Mouse (Mus musculus) 416B (cell line): ENCODE results near the gene Sox21.
A peak's percentile ranks its signal among the peaks of the same experiment; 100 is the strongest.

ENCODE experiments used
- DNase-seq: peaks from one replicate; pipeline ENCODE4 v3.0.0; 2011; ENCODE audit warnings: low read depth

The Sox21 gene

DNA sequence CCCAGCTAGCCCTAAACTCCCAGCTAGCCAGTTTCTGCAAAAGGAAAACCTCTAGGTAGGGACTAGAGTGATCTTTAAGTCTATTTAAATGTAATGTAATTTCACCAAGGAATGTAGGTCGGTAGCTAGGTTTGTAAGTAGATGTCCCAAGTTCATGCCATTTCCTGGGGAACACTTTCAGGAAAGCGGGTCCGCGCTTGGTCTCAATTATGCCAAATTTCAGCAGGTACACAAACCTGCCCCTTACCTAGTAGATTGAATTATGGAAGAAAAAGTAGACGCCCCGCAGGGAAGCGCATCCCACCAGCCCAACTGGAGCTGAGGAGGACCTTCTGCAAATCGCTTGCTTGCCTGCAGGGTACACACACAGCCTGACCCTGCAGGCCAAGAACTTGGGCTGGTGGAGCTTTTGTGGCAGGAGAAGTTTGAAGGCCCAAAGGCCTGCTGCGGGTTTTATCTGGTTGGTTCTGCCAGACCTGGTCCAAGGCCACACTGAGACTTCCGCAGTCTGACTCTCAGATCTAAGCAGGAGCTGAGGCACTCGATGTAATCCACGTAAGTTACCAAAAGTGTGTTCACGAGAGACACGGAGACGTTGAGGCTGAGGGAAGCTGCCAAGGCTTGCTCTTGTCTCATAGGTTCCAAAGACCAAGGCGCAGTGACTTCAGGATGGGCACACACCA lies 11.6 kb downstream of the Sox21 start:
- no peak for DNase-seq

DNA sequence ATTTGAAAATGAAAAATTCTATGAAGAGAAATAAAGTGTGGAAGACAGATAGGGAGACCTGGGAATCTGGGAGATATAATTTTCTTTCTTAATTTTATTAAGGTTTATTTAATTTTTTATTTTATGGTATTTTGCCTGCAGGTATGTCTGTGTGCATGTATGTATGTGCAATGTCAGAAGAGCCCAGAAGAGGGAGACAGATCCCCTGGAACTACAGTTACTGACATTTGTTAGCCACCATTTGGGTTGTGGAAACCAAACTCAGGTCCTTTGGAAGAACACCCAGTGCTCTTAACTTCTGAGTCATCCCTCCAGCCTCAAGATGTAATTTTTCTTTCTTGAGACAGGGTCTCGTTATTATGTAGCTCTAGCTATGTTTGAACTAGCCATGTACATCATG lies 15.9 kb downstream of the Sox21 start:
- DNase-seq: peak; percentile 32

DNA sequence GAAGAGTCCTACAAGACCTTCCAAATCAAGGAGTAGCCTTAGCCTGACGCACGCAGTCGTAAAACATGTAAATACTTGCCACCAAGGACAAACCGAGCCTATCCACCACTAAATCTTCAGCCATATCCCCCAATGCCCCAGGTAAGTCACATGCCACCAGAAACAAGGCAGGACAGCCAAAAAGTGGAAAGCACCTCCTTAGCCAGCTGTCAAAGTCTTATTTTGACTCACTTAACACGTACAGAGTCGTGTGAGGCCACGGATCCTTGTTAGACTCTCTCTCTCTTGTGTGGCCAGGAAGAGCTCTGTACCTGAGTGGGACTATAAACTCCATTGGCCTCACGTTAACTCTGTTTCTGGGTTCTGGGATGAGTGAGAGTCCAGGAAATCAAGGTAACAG lies 20.0 kb downstream of the Sox21 start:
- DNase-seq: no peak

DNA sequence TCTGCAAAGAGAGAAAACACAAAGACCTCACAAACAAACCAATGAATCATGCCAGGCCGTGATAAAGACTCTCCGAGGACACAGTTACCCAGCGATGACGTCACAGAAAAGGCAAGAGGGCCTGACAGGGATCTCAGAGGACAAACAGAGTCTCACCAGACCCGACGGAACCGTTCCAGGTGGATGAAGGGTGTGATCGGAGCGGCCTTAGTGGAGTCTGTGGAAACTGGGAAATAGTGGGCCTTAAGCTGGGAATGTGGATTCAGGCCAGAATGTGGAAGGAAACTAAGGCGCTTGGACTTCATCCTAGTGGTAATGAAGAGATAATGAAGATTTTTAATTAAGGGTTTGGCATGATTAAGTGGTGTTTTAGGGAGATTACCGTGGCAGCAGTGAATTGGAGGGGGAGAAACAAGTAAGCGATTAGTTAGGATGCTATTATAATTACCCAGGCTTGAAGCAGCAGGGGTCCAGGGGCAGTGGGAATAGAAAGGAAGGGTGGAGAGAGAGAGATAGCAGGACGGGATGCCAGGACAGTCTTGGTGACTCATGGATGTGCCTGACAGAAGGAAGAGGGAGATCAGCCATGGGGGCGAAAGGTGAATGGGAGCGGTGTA lies 24.5 kb downstream of the Sox21 start:
- DNase-seq: no peak

DNA sequence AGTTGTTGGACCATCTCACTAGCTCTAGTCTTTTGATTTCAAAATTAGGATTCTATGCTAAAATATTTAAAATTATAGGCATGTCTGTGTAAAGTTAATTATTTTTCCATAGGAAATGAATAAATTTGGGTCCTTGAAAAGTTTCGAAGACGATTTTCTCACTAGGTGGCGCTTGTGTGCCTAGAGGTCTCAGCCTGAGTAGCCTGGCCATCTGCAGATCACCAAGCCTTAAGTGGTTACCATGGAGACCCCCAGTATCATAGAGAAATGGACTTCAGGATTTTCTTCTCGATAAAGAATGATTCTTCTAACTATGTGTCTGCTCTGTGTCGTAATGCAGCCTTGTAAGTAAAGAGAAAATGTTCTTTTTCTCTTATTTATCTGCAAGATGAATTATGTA lies 27.2 kb downstream of the Sox21 start:
- peak; percentile 59 for DNase-seq

DNA sequence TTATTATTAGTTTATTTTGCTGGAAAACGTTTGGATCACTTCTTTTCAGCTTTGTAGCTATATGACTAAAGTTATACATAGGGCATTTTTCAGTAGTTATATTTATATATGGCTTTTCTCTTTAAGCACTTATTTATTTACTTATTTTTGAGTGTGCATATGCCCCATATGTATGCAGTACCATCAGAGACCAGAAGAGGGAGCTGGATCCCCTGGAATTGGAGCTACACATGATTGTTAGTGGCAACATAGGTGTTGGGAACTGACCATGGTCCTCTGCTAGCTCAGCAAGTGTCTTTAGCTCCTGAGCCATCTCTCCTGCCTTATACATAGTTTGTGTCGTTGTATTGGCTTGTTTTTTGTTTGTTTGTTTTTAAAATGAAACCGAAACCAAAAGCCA lies 29.5 kb downstream of the Sox21 start:
- peak; percentile 54 for DNase-seq

DNA sequence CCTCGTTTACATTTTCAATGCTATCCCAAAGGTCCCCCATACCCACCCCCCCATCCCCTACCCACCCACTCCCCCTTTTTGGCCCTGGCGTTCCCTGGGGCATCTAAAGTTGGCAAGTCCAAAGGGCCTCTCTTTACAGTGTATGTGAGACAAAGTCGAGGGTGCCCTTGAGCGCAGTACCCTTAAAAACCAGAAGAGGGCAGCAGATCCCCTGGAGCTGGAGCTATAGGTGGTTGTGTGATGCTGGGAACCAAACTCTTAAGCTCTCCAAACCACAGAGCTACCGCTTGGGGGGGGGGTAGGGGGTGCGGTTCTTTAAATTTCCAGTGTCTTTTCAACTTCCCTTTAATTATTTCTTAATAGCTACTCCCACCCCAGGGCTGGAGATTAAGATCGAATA lies 33.8 kb downstream of the Sox21 start:
- DNase-seq: peak; percentile 28

DNA sequence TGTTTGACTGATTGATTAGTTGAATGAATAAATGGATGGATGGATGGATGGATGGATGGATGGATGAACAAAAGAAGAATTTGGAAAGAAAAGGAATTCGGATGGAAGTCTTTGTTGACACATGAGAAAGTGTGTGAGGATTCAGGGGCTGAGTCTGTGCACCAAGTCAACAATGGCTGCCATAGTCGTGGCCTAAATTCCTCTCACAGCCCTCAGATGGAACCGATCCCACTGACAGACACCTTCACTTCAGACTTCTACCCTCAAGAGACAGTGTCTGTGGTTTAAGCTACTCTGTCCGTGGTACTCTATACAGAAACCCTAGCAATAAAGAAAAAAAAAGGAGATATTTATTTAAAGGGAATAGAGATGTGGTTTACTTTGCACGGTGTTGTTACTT lies 34.8 kb downstream of the Sox21 start:
- no peak for DNase-seq

DNA sequence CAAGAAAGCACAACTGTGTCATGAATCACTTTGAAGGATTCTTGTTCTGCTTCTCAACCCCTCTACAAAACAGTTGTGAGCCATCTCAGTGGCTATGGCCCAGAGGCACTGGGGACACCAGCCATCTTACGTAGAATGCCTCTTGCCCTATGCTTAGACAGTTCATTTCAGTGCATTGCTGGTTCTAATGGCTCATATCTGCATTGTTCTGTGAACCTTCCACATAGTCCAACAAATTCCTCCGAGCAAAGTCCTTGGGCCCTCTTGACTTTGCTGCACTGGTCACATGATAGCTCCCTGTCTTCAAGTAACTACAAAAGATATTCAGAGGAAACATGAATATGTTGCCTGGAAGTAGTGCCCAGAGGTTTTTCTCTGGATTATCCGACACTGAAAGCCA lies 36.1 kb downstream of the Sox21 start:
- DNase-seq: no peak

DNA sequence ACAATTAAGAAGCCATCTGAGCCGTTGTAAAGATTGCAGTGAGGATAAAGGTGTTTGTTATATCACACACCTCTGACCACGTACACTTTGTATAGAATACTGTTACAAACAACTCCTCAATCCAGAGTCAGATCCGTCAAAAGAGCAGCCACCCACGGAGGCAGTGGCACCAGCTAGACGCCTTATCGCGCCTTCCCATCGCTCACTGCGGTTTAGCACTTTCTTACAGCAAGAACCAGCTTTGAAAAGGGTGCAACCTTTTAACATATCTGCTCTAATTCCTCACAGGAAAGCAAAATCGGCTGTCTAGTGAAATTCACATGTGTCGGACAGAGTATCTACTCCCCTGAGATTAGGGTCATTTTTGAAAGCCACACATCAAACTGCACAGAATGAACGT lies 39.8 kb downstream of the Sox21 start:
- no peak for DNase-seq

DNA sequence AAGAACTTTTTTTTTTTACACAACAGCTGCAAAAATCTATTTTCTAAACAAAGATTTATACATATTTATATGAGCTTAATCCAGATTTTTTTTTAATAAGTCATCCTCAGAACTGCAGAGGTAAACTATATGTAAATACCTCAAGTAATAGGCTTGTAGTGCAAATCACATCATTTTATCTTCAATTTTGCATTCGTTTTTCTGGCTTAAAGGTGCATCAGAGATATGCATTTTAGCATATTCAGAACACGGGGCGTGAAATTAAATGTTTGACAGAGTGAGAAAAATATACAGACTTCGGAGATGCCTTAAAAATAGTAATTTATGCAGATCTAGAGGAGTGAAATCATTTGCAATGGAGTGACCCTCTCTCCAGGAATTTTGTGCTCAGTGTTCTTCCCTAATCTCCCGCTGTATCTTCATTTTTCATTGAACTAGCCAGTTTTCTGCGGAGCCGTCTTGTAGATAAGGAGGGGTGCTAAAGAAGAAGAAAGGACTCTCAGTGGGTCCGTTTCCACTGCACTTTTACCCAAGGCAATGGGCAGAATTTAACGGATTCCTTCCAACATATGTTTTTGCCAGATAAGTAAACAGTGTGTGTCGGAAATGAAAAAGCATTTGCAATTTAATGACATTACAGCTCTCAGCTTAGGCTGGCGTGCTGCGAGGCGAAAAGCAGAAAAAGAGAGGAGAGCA lies 42.5 kb downstream of the Sox21 start:
- DNase-seq: no peak

DNA sequence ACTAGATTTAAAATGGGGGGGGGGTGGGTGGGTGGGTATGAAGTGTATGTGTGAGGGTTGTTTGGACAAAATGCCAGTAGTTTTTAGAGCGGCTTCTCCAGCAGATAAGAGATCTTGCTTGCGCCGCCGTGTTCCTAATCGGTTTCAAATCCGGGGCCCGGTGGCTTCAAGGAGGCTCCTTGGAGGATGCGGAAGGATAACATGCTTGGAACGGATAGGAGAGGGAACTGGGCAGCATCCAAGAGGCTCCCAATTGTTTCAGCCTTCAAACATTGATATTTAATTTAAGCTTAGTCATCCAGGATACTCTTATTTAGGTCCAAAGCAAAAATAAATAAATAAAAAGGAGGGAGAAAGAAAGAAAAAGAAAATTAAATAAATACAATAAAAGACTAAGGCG lies 43.2 kb downstream of the Sox21 start:
- no peak for DNase-seq

DNA sequence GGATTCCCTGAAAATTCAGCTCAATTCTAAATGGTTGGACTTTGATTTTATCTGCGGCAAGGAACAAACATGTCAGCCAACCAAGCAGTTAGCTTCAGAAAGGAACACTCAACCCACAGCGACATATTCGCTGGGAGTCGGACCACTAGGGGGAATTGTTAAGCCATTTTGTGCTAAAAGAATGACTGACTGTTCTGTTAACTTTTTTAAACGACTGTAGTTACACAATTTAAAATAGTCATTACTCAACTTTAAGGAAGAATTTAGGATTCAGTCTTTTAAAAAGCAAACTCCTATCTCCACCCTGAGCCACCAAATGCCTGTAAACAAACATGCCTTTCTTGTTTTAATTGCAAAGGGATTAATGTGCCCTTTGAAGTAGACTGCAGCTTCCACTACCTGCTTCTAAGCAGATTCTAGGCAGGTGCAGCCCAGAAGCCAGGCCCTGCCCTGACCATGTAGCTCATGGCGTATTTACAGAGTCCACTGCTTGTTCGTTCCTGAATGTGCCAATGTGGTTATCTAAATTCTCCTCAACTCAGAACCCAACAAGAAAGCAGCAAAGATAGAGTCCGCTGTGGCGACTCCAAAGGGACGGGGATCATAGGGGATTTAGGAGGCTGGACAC lies 43.7 kb downstream of the Sox21 start:
- no peak for DNase-seq

DNA sequence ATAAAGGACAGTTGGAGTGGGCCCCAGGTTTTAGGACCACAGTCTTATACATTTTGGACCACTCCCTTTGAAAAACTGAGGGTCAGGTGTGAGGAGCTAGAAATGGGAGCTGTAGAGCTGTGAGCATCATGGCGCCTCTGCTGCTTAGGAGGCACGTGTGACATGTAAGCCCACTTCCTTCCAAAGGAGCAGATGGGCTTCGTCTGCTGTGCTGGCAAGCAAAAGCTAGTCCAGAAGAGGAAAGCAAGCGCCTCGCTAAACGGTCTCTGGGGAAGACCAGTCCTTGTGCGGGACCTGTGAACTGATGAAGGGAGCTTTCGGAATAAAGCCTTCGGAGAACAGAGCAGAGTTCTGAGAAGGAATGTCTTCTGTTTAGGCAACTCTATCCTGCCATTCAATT lies 45.4 kb downstream of the Sox21 start:
- DNase-seq: no peak
